Mouse (Mus musculus) cerebellum, postnatal 14 days (tissue): ENCODE measurements at regions not wholly inside any gene's neighbourhood (a gene's known extent, or its start where the extent isn't known, plus 50 kb on each side); places are given as distances from the start of the nearest gene placed in this dataset.
A peak's percentile ranks its signal among the peaks of the same experiment; 100 is the strongest.

Source experiments
- DNase-seq, 2 experiments: peaks; one replicate each; pipeline ENCODE4 v3.0.0; 2021; ENCODE audit warnings: mixed read lengths in 2 of 2

GRCm38 (mm10) chr6:143287322-143287721 lies 120.3 kb downstream of the Etnk1 start:
- no peak for DNase-seq

DNA sequence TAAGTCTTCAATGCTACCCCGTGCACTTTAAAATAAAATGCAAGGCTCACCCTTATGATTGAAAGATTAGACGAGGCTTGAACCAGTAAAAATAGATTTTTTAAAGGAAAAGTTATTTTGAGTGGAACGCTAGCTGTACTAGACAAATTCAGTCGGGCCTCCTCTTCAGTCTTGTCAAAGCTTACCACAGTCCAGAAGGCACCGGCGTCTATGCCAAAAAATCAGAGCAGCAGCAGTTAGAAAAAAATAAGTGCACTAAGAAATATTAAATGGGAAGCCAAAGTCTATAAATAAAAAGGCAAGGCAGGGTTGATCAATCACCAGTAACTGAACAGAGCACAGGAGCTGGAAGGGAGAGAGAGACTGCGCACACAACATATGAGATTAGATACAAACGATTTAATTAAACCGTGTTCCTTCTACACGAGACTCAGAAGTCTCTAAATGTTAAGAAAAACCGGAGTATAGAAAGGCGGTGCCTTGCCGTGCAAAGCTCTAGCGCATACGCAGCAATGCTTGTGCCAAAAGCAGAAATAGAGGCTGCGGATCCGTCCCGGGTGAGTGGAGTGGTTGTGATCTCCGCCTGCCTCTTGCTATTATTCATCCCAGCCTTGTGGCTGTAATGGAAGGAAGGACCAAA lies 121.6 kb downstream of the Etnk1 start:
- DNase-seq: peak; percentile 6

DNA sequence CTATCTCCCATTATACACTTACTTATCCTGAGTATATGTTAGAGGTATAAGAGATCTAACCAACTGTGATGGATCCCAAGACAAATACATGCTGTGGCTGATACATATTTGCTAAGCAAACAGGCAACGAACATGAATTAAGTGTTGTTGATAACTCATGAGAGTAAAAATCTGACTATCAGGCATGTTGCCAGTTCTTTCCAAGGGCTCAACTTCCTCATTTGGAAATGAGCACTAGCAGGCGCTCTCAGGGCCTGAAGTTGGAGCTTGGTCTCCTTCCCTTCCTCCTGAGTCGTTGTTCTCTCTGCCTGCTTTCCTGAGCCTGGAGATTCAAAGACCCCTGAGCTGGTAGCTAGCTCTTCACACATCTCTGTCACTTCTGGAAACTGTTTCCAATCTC lies 126.6 kb downstream of the Etnk1 start:
- no peak for DNase-seq

- DNase-seq: no peak
Measured at GRCm38 (mm10) chr6:143298391-143298790, 131.4 kb downstream of the Etnk1 start.

- no peak for DNase-seq
Measured at GRCm38 (mm10) chr6:143301414-143301813, 134.4 kb downstream of the Etnk1 start.

- DNase-seq: no peak
Measured at GRCm38 (mm10) chr6:143307327-143307726, 140.3 kb downstream of the Etnk1 start.

- DNase-seq: no peak
Measured at GRCm38 (mm10) chr6:143315859-143316258, 148.8 kb downstream of the Etnk1 start.

DNA sequence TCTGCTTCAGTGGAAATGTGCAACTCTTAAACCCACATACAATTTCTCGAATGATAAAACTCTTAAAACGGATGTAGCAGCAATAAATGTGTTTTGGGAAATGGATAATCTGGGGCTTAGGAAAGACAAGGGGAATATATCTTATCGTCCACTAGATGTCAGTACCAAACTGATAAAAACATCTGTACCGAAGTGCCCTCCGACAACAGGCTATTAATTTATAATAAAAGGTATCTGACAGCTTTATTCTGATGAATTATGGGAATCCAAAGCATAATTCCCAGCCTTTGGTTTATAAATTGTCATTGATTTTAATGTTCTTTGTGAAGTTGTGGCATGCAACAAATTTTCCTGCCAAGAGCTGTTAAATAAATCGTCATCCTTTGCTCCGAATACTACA lies 153.4 kb downstream of the Etnk1 start:
- peak in 1 of 2 experiments; percentile 12 for DNase-seq

GRCm38 (mm10) chr6:143324636-143325035 lies 157.6 kb downstream of the Etnk1 start:
- DNase-seq: peak; percentile 22 to 33

- DNase-seq: peak; percentile 15 to 16
Measured at GRCm38 (mm10) chr6:143326956-143327722, 160.1 kb downstream of the Etnk1 start.

DNA sequence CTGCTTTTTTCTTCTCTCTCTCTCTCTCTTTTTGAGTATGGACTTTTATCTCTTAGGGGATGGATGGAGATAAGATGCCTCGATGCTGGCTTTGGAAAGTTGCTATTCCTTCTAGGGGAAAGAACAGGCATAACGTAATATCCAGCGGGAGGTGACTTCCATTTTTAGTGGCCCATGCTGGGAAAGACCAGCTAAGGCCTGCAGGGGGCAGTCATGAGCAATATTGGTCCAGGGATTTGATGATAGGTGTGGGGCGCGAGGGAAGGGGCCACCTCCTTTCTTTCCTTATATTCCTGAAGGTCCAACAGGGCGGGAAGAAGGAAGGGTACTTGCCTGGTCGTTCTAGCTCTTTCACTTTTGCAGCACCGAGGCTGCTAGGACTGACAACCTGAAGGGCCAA lies 160.8 kb downstream of the Etnk1 start:
- DNase-seq: no peak

DNA sequence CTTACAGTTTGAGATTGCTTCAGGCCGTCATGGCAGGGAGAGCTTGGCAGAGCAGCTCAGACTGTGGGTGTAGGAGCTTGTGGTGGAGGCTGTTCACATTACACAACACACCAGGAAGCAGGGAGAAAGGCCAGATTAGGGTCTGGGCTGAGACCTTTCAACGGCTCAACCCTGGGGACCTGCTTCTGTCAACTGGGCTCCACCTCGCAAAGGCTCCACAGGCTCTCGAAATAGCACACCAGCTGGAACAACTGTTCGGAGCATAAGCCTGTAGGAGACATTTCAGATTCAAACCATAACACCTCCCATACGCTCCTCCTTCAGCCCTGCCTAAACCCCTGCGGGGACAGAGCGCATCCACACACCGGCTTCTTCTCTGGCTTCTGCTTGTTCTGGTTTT lies 161.2 kb downstream of the Etnk1 start:
- DNase-seq: no peak

GRCm38 (mm10) chr6:143329096-143329495 lies 162.1 kb downstream of the Etnk1 start:
- DNase-seq: no peak

DNA sequence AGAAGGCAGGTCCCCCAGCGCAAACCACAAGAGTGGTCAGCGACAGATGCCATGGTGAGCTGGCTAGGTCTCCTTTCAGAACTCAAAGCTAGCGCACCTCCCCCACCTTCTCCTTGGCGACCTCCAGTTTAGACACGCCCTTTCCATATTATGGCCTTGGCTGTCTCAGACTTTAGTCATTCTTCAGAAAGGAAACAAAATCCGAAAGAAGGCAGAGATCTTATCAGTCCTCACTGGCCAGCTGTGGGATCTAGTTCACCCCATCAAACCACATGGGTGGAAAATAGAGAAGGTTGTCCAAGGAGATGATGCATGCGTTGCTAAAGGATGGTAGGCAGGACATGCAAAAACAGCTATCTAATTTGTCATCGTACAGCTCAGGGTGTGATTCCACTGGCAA lies 166.5 kb downstream of the Etnk1 start:
- DNase-seq: no peak

DNA sequence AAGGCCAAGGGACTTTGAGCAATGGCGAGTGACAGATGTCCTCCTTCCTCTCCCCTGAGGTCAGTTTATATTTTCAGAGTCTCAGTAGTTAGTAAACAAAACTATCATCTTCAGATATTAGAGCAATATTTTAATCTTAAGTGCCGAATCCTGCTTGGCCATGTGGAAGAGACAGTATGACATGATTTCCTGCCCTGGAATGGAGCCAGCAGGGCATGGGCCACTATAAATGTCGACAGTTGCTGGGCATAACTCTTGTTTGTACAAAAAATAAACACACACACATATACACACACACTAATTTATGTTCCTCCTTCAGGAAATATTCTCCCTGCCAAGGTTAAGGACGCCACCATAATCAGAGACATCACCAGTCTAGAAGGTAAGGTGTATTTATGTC lies 169.6 kb downstream of the Etnk1 start:
- peak in 1 of 2 experiments; percentile 37 for DNase-seq

- DNase-seq: no peak
Measured at GRCm38 (mm10) chr6:143349000-143349399, 182.0 kb downstream of the Etnk1 start.

DNA sequence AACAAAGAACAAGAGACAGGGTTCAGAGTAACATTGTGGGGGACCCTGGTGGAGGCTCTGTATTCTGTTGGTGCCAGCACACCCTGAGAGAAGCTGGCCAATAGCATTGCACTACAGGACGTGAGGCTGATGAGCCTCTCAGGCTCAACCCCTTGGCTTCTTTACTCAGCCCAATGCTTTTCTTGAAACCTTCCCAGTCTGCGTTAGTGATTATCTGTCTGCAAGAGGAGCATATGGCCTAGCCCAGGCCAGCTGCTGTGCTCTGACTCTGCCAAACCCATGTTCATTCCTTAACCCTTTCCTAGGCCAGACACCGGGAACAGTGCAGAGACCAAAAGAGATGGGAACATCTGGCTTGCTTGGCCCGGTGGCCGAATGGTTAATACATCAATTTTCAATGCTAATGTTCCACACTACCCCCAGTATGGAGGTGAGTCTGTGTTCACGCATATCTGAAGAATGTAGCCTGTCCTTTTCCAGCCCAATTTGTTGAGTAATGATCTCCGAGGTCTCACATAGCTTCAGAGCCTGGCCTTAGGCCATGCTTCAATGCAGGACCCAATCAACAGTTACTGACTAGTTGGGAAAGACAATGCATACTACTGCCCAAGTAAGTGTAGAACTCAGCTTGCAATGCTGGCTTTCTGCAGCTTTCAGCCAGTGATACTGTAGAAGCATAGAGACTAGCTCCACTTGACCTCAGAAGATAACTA lies 192.5 kb downstream of the Etnk1 start:
- peak; percentile 72 to 81 for DNase-seq

DNA sequence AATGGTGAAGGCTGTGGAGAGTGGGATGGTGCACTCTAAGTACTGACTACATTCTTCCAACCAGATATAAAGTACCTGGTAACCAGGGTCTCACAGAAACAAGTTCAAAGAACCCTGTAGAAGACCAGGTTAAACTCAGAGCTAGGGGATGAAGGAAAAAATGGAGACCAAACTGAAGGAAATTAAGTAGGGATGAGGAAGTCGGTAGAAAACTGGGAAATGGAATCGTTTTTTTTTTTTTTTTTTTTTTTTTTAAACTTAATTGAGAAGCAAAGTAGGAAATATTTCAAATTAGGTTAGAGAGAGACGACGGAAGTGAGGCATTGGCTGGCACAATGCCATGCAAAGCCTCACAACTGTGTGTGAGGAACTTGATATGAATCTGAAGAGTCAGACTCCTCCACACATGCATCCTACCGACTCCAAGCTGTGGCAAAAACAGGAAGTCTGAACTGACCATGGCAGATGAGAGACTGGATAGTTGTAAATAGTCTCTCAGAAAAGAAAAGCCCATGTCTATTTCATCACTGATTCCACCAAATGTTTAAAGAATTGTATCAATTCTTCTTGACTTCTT lies 194.2 kb downstream of the Etnk1 start:
- no peak for DNase-seq

GRCm38 (mm10) chr6:143361963-143362362 lies 194.9 kb downstream of the Etnk1 start:
- DNase-seq: no peak

DNA sequence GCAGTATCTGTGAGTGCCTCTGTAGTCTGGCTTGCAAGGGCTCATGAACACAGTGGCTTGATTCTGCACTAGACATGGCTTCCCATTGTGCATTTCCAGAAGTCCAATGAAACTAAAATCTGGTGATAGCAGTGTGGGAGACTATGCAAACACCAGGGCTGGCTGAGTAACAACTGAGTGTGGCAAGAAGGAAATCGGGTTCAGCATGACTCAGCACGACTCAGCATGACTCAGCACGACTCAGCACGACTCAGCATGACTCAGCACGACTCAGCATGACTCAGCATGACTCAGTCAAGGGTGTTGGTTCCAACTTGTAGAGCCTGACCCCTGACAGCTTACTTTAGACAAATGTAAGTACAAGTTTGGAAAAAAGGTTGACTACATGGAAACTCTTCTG lies 198.8 kb downstream of the Etnk1 start:
- DNase-seq: no peak

- no peak for DNase-seq
Measured at GRCm38 (mm10) chr6:143367804-143368203, 200.8 kb downstream of the Etnk1 start.

GRCm38 (mm10) chr6:143368646-143369045 lies 201.6 kb downstream of the Etnk1 start:
- DNase-seq: no peak

DNA sequence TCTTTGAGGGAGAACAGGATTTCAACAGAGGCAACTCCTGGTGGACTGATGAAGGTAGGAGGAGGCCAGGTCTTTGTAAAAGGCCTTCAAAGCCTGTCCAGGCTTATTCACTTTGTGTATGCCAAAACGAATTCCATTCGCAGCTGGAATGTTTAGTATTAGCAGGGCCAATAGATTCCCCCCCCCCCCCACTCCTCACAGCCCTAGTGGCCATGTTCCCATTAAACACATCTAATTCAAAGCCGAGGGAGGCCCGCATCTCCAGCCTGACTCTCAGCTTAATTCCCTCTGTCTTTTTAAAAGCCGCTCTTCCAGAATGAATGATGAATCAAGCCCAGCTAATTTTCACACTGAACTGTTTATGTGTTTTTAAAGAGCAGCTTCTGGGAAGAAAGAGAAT lies 205.5 kb downstream of the Etnk1 start:
- no peak for DNase-seq
